Comparison of ENCODE assay signal across 26 mouse cellular contexts in genomic region chr2:32347019-32347418, GRCm38 (mm10). TPM values are rescaled to one million over a fixed set of nuclear protein-coding genes. Genes with fewer than 3 reads are reported as not detected.
DNase-seq lines count a peak whose midpoint lies in the region; ATAC-seq and TF ChIP-seq lines count a peak whose summit lies in the region.
"Had no signal": no experiment of that assay in that cellular context is flagged by ENCODE, and none has a peak within 500 bp of the region (broad histone marks: within the 10 kb centered on the region; RNA-seq: fewer than 3 reads in every experiment).

No protein-coding gene starts in this region.

- H3K27ac ChIP-seq in heart, embryonic 13.5 days (replicated peaks) = no peak overlapping the region
- peak overlapping the region; percentile 99 for H3K27ac ChIP-seq in left cerebral cortex, adult 2 months
- H3K27ac ChIP-seq: embryonic facial prominence, embryonic 13.5 days; embryonic facial prominence, embryonic 15.5 days; forebrain, embryonic 10.5 days; forebrain, embryonic 12.5 days had no signal

- 0 out of 2 replicates have a peak overlapping the region, but pooled peaks have one; percentile 4 for H3K9ac ChIP-seq in heart, embryonic 13.5 days
- H3K9ac ChIP-seq: embryonic facial prominence, embryonic 13.5 days; embryonic facial prominence, embryonic 15.5 days; forebrain, embryonic 12.5 days had no signal

- no peak for TF ChIP-seq CTCF in left cerebral cortex, adult 2 months (IDR thresholded peaks at IDR 0.05)

- no peaks in the 10 kb centered on the region for H3K36me3 ChIP-seq in heart, embryonic 13.5 days
- H3K36me3 ChIP-seq: forebrain, embryonic 10.5 days; forebrain, embryonic 12.5 days; G1E had no signal

- no peak overlapping the region for H3K4me2 ChIP-seq in heart, embryonic 13.5 days
- H3K4me2 ChIP-seq: embryonic facial prominence, embryonic 13.5 days; embryonic facial prominence, embryonic 15.5 days; forebrain, embryonic 12.5 days had no signal

- 47% methylated on average over 6 of the region's 6 CpGs for whole genome bisulfite sequencing in heart, embryonic 13.5 days

- DNase-seq in cerebellum, adult 11-12 months = peak; percentile 55
- no peak for DNase-seq in cerebellum, adult 9-11 months
- DNase-seq in heart, postnatal 10 days = no peak
- no peak for DNase-seq in left cerebral cortex, adult 2 months (ENCODE audit: extremely low spot score in 1 of 2, low spot score in 2 of 2)
- DNase-seq in left cerebral cortex, postnatal 10 days (ENCODE audit: extremely low spot score in 1 of 2, low spot score in 2 of 2) = no peak
- DNase-seq: adrenal gland, adult 8-10 months; adrenal gland, postnatal 14 days; adrenal gland, postnatal 36 days; B cell, adult 2 months; cerebellum, adult 11 months; cerebellum, adult 8-10 months; cerebellum, postnatal 10 days; embryo, embryonic 11 days had no signal

- no peak for ATAC-seq in heart, embryonic 13.5 days (ENCODE audit: extremely low read depth, insufficient number of reproducible peaks, low FRiP score, low TSS enrichment)
- ATAC-seq: activated CD4-positive, CD25-positive, alpha-beta regulatory T cell, adult 4 months; CD4-positive, CD25-positive, alpha-beta regulatory T cell, adult 4 months; forebrain, embryonic 14.5 days; forebrain, embryonic 16.5 days; Patski had no signal

- H3K4me1 ChIP-seq in heart, embryonic 13.5 days = peaks cover 23% of the 10 kb centered on the region

- intact Hi-C loops in heart, postnatal 10 days (cut with DNase I) = no loop called here
- intact Hi-C loops in left cerebral cortex, adult 2 months (cut with DNase I) = no loop called here
- intact Hi-C loops in left cerebral cortex, postnatal 10 days (cut with DNase I) = no loop called here

- H3K27me3 ChIP-seq in heart, embryonic 13.5 days (replicated peaks) = peaks cover 53% of the 10 kb centered on the region
- H3K27me3 ChIP-seq: embryonic facial prominence, embryonic 13.5 days; embryonic facial prominence, embryonic 15.5 days; Patski had no signal

- H3K9me3 ChIP-seq in heart, embryonic 13.5 days = no peaks in the 10 kb centered on the region
- H3K9me3 ChIP-seq: embryonic facial prominence, embryonic 13.5 days; embryonic facial prominence, embryonic 15.5 days; forebrain, embryonic 10.5 days; forebrain, embryonic 12.5 days; G1E had no signal

- H3K4me3 ChIP-seq in heart, embryonic 13.5 days = no peak overlapping the region
- H3K4me3 ChIP-seq in left cerebral cortex, adult 2 months = no peak overlapping the region; the same call in 1 of the 2 replicates
- H3K4me3 ChIP-seq: embryonic facial prominence, embryonic 13.5 days; embryonic facial prominence, embryonic 15.5 days; erythroblast, embryonic 14.5 days; forebrain, embryonic 10.5 days; forebrain, embryonic 12.5 days had no signal

RNA-seq across cellular contexts. Expression of gene Ciz1, which starts 5.1 kb away (rescaled TPM):
- 32.9 and 35.2 TPM in 2 replicates for polyA plus RNA-seq in heart, embryonic 13.5 days (2015; fragmentation: Nextera tagmentation; extraction: Ambion mirVana)
- 10 to 100 TPM; 37.4 to 39.3 TPM for total RNA-seq in heart, postnatal 10 days (2021)
- 10 to 100 TPM; 89.7 to 90.1 TPM for total RNA-seq in left cerebral cortex, adult 2 months (2021)
- 10 to 100 TPM; 65.2 to 75.1 TPM for total RNA-seq in left cerebral cortex, postnatal 10 days (2021)

RNA-seq across cellular contexts. Expression of gene Dnm1, which starts 6.1 kb away (rescaled TPM):
- 3.4 and 4.5 TPM in 2 replicates for polyA plus RNA-seq in heart, embryonic 13.5 days (2015; fragmentation: Nextera tagmentation; extraction: Ambion mirVana)
- total RNA-seq in heart, postnatal 10 days (2021) = 10 to 100 TPM; 10.0 to 12.5 TPM
- 1,000 to 10,000 TPM; 1,259 to 1,310 TPM for total RNA-seq in left cerebral cortex, adult 2 months (2021)
- 100 to 1,000 TPM; 707 to 727 TPM for total RNA-seq in left cerebral cortex, postnatal 10 days (2021)
- polyA plus RNA-seq: activated CD4-positive, CD25-positive, alpha-beta regulatory T cell, adult 4 months; CD4-positive, CD25-positive, alpha-beta regulatory T cell, adult 4 months had no signal

RNA-seq across cellular contexts. Expression of gene 1110008P14Rik, which starts 34.7 kb away (rescaled TPM):
- polyA plus RNA-seq in heart, embryonic 13.5 days (2015; fragmentation: Nextera tagmentation; extraction: Ambion mirVana) = 47.5 and 49.0 TPM in 2 replicates
- total RNA-seq in heart, postnatal 10 days (2021) = 10 to 100 TPM; 52.7 to 57.4 TPM
- 100 to 1,000 TPM; 341 to 349 TPM for total RNA-seq in left cerebral cortex, adult 2 months (2021)
- 100 to 1,000 TPM; 168 to 176 TPM for total RNA-seq in left cerebral cortex, postnatal 10 days (2021)

RNA-seq across cellular contexts. Expression of gene Lcn2, which starts 41.0 kb away (rescaled TPM):
- polyA plus RNA-seq in heart, embryonic 13.5 days (2015; fragmentation: Nextera tagmentation; extraction: Ambion mirVana) = 0.91 and 0.98 TPM in 2 replicates
- total RNA-seq in heart, postnatal 10 days (2021) = 1 to 10 TPM; 4.2 to 7.1 TPM
- 10 to 100 TPM in 1 of 2 experiments, under 1 TPM in 1; 0.44 to 19.4 TPM for total RNA-seq in left cerebral cortex, adult 2 months (2021)
- total RNA-seq in left cerebral cortex, postnatal 10 days (2021) = 1 to 10 TPM; 1.7 to 3.4 TPM
- total RNA-seq: CH12.LX, G1E had no signal
- polyA plus RNA-seq: activated CD4-positive, CD25-positive, alpha-beta regulatory T cell, adult 4 months; CD4-positive, CD25-positive, alpha-beta regulatory T cell, adult 4 months; forebrain, embryonic 10.5 days; forebrain, embryonic 16.5 days had no signal

RNA-seq across cellular contexts. Expression of gene Ptges2, which starts 48.7 kb away (rescaled TPM):
- polyA plus RNA-seq in heart, embryonic 13.5 days (2015; fragmentation: Nextera tagmentation; extraction: Ambion mirVana) = 35.3 and 36.1 TPM in 2 replicates
- 10 to 100 TPM; 63.4 to 70.0 TPM for total RNA-seq in heart, postnatal 10 days (2021)
- 10 to 100 TPM; 47.2 to 47.8 TPM for total RNA-seq in left cerebral cortex, adult 2 months (2021)
- 10 to 100 TPM; 46.5 to 46.9 TPM for total RNA-seq in left cerebral cortex, postnatal 10 days (2021)

Comparison
In these comparisons a context has a peak if more than half of its experiments do, and no peak if none do; other contexts are left out.
1. RNA of gene Dnm1, which starts 6.1 kb away (total RNA-seq): 1,259 to 1,310 TPM in left cerebral cortex, adult 2 months and 707 to 727 TPM in left cerebral cortex, postnatal 10 days; 10.0 to 12.5 TPM in heart, postnatal 10 days; every median in the first group is over 10 times any median in the second.